Mouse (Mus musculus) kidney, postnatal 0 days (tissue): ENCODE measurements around the gene Zdhhc1. TPM values are rescaled to one million over a fixed set of nuclear protein-coding genes. Genes with fewer than 3 reads are reported as not detected.

Source experiments
- ATAC-seq: fragments of 200-750 bp; cut with Nextera tagmentation; replicated peaks from 2 replicates; pipeline ENCODE4 v1.8.0; 2017; ENCODE audit warnings: low read depth, moderate number of reproducible peaks, moderate TSS enrichment, moderate library complexity; ENCODE audit not compliant: low FRiP score
- DNase-seq: peaks from one replicate; pipeline ENCODE4 v3.0.0-alpha.2; 2016; ENCODE audit warnings: low spot score
- H3K27ac ChIP-seq: fragments of 300-500 bp; sonication (generic); 2 replicates; pipeline ENCODE4 v1.5.1; 2014; ENCODE audit warnings: mild to moderate bottlenecking
- H3K27me3 ChIP-seq: fragments of 300-500 bp; sonication (generic); 2 replicates; pipeline ENCODE4 v1.6.1; 2014; ENCODE audit warnings: low read length, mixed read lengths; ENCODE audit not compliant: insufficient read depth
- H3K36me3 ChIP-seq: fragments of 300-500 bp; sonication (generic); 2 replicates; pipeline ENCODE4 v1.6.1; 2014; ENCODE audit warnings: low read length, mixed read lengths; ENCODE audit not compliant: insufficient read depth
- H3K4me1 ChIP-seq: fragments of 300-500 bp; sonication (generic); replicated peaks from 2 replicates; pipeline ENCODE4 v1.6.1; 2014; ENCODE audit warnings: antibody characterized with exemption, low read length, mixed read lengths; ENCODE audit not compliant: insufficient read depth
- H3K4me2 ChIP-seq: fragments of 300-500 bp; sonication (generic); 2 replicates; pipeline ENCODE4 v1.6.1; 2014; ENCODE audit warnings: mild to moderate bottlenecking, low read length, moderate library complexity, mixed read lengths
- H3K4me3 ChIP-seq: fragments of 300-500 bp; sonication (generic); replicated peaks from 2 replicates; pipeline ENCODE4 v1.5.1; 2014; ENCODE audit warnings: low read depth, low read length
- H3K9ac ChIP-seq: fragments of 300-500 bp; sonication (generic); 2 replicates; pipeline ENCODE4 v1.6.1; 2014; ENCODE audit warnings: low read depth, low read length
- H3K9me3 ChIP-seq: fragments of 300-500 bp; sonication (generic); replicated peaks from 2 replicates; pipeline ENCODE4 v1.6.1; 2016; ENCODE audit warnings: low read length, inconsistent platforms, mixed read lengths
- CTCF ChIP-seq: IDR thresholded peaks from 2 replicates; pipeline ENCODE4 v1.5.1; 2016; ENCODE audit warnings: antibody characterized with exemption, low read depth, mild to moderate bottlenecking, moderate library complexity
- WGBS: fragments of 180-500 bp; shearing (Covaris S2); extraction: QIAGEN DNeasy Blood & Tissue Kit; methylation state at CpG from one replicate; pipeline ENCODE4 v1.1.7; 2014; 5-methylcytosine and 5-hydroxymethylcytosine counted together
- polyA plus RNA-seq: library from polyadenylated mRNA; unstranded; fragments of >200 nt; fragmentation: Nextera tagmentation; extraction: Ambion mirVana; gene quantifications from 2 replicates; pipeline ENCODE4 v1.2.1, GENCODE M21; 2015

The Zdhhc1 gene
- polyA plus RNA-seq, 1 experiment from 2014 or later = 30.5 TPM

- no peaks in the 10 kb centered on the region for H3K9me3 ChIP-seq
- H3K4me2 ChIP-seq = no peak overlapping the region
- no peaks in the 10 kb centered on the region for H3K27me3 ChIP-seq
- no peak for ATAC-seq
- H3K27ac ChIP-seq = no peak overlapping the region
- peaks cover 29% of the 10 kb centered on the region for H3K4me1 ChIP-seq
- no peak overlapping the region for H3K9ac ChIP-seq
- 79% methylated on average over 9 of the region's 9 CpGs for WGBS
- TF ChIP-seq CTCF = no peak
- H3K36me3 ChIP-seq = peaks cover 10% of the 10 kb centered on the region; the same call in 1 of the 2 replicates
- H3K4me3 ChIP-seq = no peak overlapping the region
- DNase-seq = no peak
Measured at GRCm38 (mm10) chr8:105472983-105473382, 23.7 kb downstream of the Zdhhc1 start.

DNA sequence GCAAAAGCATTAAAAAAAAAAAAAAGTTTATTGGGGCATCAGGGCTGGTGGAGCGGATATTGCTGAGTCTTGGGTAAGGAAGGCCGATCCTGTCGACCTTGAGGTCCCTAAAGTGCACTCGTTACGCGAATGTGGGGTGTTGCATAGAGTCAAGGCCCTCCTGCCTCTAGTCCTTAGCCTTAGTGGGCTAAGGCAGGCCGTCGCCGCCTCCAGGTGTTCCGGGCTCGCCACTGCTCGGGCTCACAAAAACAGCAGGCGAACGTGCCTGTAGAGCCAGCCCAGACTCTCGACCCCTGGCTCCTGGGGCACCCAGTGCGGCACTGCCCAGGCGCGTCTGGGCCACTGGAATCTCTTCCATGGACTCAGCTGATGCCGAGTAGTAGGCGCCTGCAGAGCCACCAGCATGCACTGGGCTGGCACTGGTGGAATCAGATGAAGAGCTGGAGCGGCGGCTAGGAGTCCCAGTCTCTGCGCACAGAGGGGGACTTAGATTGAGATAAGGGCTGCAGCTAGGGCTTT lies 24.2 kb downstream of the Zdhhc1 start:
- Histone ChIP-seq H3K9ac (no peak overlapping the region), H3K4me1 (peaks cover 29% of the 10 kb centered on the region), H3K9me3 (no peaks in the 10 kb centered on the region), H3K27me3 (no peaks in the 10 kb centered on the region), H3K4me2 (no peak overlapping the region), H3K27ac (no peak overlapping the region), H3K4me3 (no peak overlapping the region), H3K36me3 (peaks cover 10% of the 10 kb centered on the region; the same call in 1 of the 2 replicates)
- DNase-seq (no peak), ATAC-seq (no peak)
- no peak for TF ChIP-seq CTCF
- 62% methylated on average over 23 of the region's 23 CpGs for WGBS

GRCm38 (mm10) chr8:105471314-105472015 lies 25.2 kb downstream of the Zdhhc1 start, which contains the start of gene Tppp3:
Gene Tppp3 (minus strand): TSS chr8:105471526.
- Histone ChIP-seq H3K27ac (peak within 1 kb of the TSS; percentile 22; the same call in 1 of the 2 replicates), H3K9ac (0 out of 2 replicates have a peak within 1 kb of the TSS, but pooled peaks have one; percentile 14), H3K4me3 (peak within 1 kb of the TSS; percentile 21), H3K9me3 (no peaks in the 10 kb centered on the region), H3K4me1 (peaks cover 25% of the 10 kb centered on the region), H3K4me2 (peak within 1 kb of the TSS; percentile 58), H3K27me3 (no peaks in the 10 kb centered on the region), H3K36me3 (peaks cover 10% of the 10 kb centered on the region; the same call in 1 of the 2 replicates)
- WGBS = 8% methylated on average over 25 of the region's 25 CpGs
- peak; percentile 97 for ATAC-seq
- peak; percentile 98 for DNase-seq
- peak; percentile 75 for TF ChIP-seq CTCF

GRCm38 (mm10) chr8:105470681-105471313 lies 25.9 kb downstream of the Zdhhc1 start:
- Histone ChIP-seq H3K36me3 (peaks cover 8% of the 10 kb centered on the region; the same call in 1 of the 2 replicates), H3K27me3 (no peaks in the 10 kb centered on the region), H3K9ac (0 out of 2 replicates have a peak overlapping the region, but pooled peaks have one; percentile 14), H3K27ac (no peak overlapping the region), H3K4me2 (peak overlapping the region; percentile 58), H3K4me1 (peaks cover 22% of the 10 kb centered on the region), H3K9me3 (no peaks in the 10 kb centered on the region), H3K4me3 (peak overlapping the region; percentile 21)
- DNase-seq (no peak), ATAC-seq (no peak; the same call in 1 of the 2 replicates)
- no peak for TF ChIP-seq CTCF
- WGBS = 18% methylated on average over 11 of the region's 11 CpGs

GRCm38 (mm10) chr8:105470262-105470661 lies 26.4 kb downstream of the Zdhhc1 start:
- DNase-seq (no peak), ATAC-seq (no peak)
- Histone ChIP-seq H3K36me3 (peaks cover 6% of the 10 kb centered on the region; the same call in 1 of the 2 replicates), H3K9ac (no peak overlapping the region), H3K4me2 (no peak overlapping the region), H3K4me3 (no peak overlapping the region), H3K4me1 (peaks cover 22% of the 10 kb centered on the region), H3K27ac (no peak overlapping the region), H3K9me3 (no peaks in the 10 kb centered on the region), H3K27me3 (no peaks in the 10 kb centered on the region)
- WGBS = 78% methylated on average over 5 of the region's 5 CpGs
- no peak for TF ChIP-seq CTCF

- Histone ChIP-seq H3K9me3 (no peaks in the 10 kb centered on the region), H3K4me3 (no peak overlapping the region), H3K36me3 (peaks cover 6% of the 10 kb centered on the region; the same call in 1 of the 2 replicates), H3K4me2 (no peak overlapping the region), H3K4me1 (peaks cover 17% of the 10 kb centered on the region), H3K27ac (no peak overlapping the region), H3K27me3 (no peaks in the 10 kb centered on the region), H3K9ac (no peak overlapping the region)
- TF ChIP-seq CTCF = no peak
- WGBS = 86% methylated on average over 5 of the region's 5 CpGs
- DNase-seq = no peak
- no peak for ATAC-seq
Measured at GRCm38 (mm10) chr8:105469816-105470215, 26.9 kb downstream of the Zdhhc1 start.
